Comparison of ENCODE assay signal across 11 mouse cellular contexts in the genomic region with DNA sequence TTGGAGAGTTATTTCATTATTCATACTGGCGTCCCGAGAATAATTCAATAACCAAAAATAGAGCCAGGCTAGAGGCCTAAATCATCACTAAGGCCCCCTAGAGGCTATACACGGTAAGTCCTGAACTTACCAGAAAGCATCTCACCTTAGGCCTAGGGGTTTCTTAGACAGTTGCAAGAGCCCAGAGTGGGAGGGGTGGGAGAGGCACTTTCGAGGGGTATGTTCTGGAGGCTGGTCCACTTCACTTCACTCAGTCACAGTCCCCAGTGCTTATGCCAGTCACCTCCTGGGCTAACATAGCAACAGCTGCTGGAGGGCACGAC.
A peak's percentile ranks its signal among the peaks of the same experiment; 100 is the strongest.
DNase-seq lines count a peak whose midpoint lies in the region; ATAC-seq lines count a peak whose summit lies in the region.
"Had no signal": no experiment of that assay in that cellular context is flagged by ENCODE, and none has a peak within 500 bp of the region (broad histone marks: within the 10 kb centered on the region; RNA-seq: fewer than 3 reads in every experiment).

No protein-coding gene starts in this region.

- ATAC-seq in liver, embryonic 12.5 days, result 0 out of 2 replicates have a peak, but pooled peaks have one; percentile 10
- ATAC-seq in liver, embryonic 11.5 days (replicated peaks; ENCODE audit: low FRiP score), result no peak
- peak; percentile 71 for ATAC-seq in common myeloid progenitor, adult 5-6 weeks (replicated peaks; ENCODE audit: low read depth, poor library complexity, severe bottlenecking)

- H3K27me3 ChIP-seq in liver, embryonic 12.5 days (replicated peaks), result no peaks in the 10 kb centered on the region
- H3K27me3 ChIP-seq in liver, embryonic 11.5 days (replicated peaks; ENCODE audit: control insufficient read depth, insufficient read depth, low read length), result no peaks in the 10 kb centered on the region
- no peaks in the 10 kb centered on the region for H3K27me3 ChIP-seq in heart, embryonic 10.5 days (ENCODE audit: insufficient read depth, poor library complexity, severe bottlenecking)
- H3K27me3 ChIP-seq: intestine, embryonic 15.5 days; stomach, embryonic 15.5 days had no signal

- H3K36me3 ChIP-seq in liver, embryonic 12.5 days, result no peaks in the 10 kb centered on the region
- H3K36me3 ChIP-seq in liver, embryonic 11.5 days (ENCODE audit: control insufficient read depth, insufficient read depth, low read length), result no peaks in the 10 kb centered on the region
- no peaks in the 10 kb centered on the region for H3K36me3 ChIP-seq in heart, embryonic 10.5 days
- H3K36me3 ChIP-seq: intestine, embryonic 15.5 days; stomach, embryonic 15.5 days had no signal

- no peak overlapping the region for H3K4me2 ChIP-seq in liver, embryonic 12.5 days
- H3K4me2 ChIP-seq in liver, embryonic 11.5 days, result no peak overlapping the region

- H3K9ac ChIP-seq in liver, embryonic 12.5 days, result no peak overlapping the region
- no peak overlapping the region for H3K9ac ChIP-seq in liver, embryonic 11.5 days (ENCODE audit: low read depth, low read length)
- H3K9ac ChIP-seq: intestine, embryonic 15.5 days; stomach, embryonic 15.5 days had no signal

- no peak overlapping the region for H3K4me3 ChIP-seq in liver, embryonic 12.5 days
- H3K4me3 ChIP-seq in liver, embryonic 11.5 days (ENCODE audit: low read depth, low read length), result no peak overlapping the region
- H3K4me3 ChIP-seq in heart, embryonic 10.5 days, result no peak overlapping the region
- H3K4me3 ChIP-seq: intestine, embryonic 15.5 days; myocyte; stomach, embryonic 15.5 days had no signal

- DNase-seq in liver, embryonic 11.5 days (ENCODE audit: low spot score), result no peak
- peak; percentile 22 for DNase-seq in thymus, postnatal 14 days
- no peak for DNase-seq in thymus, postnatal 36 days
- no peak for DNase-seq in heart, embryonic 10.5 days (ENCODE audit: low spot score)
- no peak for DNase-seq in gastrocnemius, adult 8-10 months (ENCODE audit: low spot score in 2 of 2)

- 59% methylated on average over 5 of the region's 5 CpGs for WGBS in liver, embryonic 12.5 days (ENCODE audit: insufficient replicate concordance)
- 73% methylated on average over 5 of the region's 5 CpGs for WGBS in liver, embryonic 11.5 days
- 73% methylated on average over 5 of the region's 5 CpGs for WGBS in heart, embryonic 10.5 days

- no peaks in the 10 kb centered on the region for H3K9me3 ChIP-seq in liver, embryonic 12.5 days (replicated peaks)
- H3K9me3 ChIP-seq in liver, embryonic 11.5 days (ENCODE audit: control insufficient read depth, low read length), result no peaks in the 10 kb centered on the region
- no peaks in the 10 kb centered on the region for H3K9me3 ChIP-seq in heart, embryonic 10.5 days
- H3K9me3 ChIP-seq: intestine, embryonic 15.5 days; megakaryocyte, embryonic 14.5 days; stomach, embryonic 15.5 days had no signal

- H3K4me1 ChIP-seq in liver, embryonic 12.5 days, result no peaks in the 10 kb centered on the region
- H3K4me1 ChIP-seq in liver, embryonic 11.5 days (replicated peaks; ENCODE audit: control insufficient read depth, insufficient read depth, low read length), result no peaks in the 10 kb centered on the region
- H3K4me1 ChIP-seq in heart, embryonic 10.5 days, result no peaks in the 10 kb centered on the region
- H3K4me1 ChIP-seq: intestine, embryonic 15.5 days; stomach, embryonic 15.5 days had no signal

- H3K27ac ChIP-seq in liver, embryonic 12.5 days, result no peak overlapping the region
- no peak overlapping the region for H3K27ac ChIP-seq in liver, embryonic 11.5 days (ENCODE audit: low read depth, low read length)
- H3K27ac ChIP-seq in heart, embryonic 10.5 days, result no peak overlapping the region
- H3K27ac ChIP-seq: intestine, embryonic 15.5 days; stomach, embryonic 15.5 days had no signal
